Mouse (Mus musculus) liver, postnatal 0 days (tissue): ENCODE data around the gene Bhlha9. TPM values are rescaled to one million over a fixed set of nuclear protein-coding genes. Genes with fewer than 3 reads are reported as not detected.
"Not testable (repeated sequence)": the region's sequence is repeated elsewhere in the genome, so short reads cannot be mapped to it uniquely, and the experiment has no call there.

Source experiments
- ATAC-seq: fragments of 200-750 bp; cut with Nextera tagmentation; 2 replicates; pipeline ENCODE4 v1.8.0; 2017; ENCODE audit warnings: mild to moderate bottlenecking, moderate library complexity
- DNase-seq: peaks from one replicate; pipeline ENCODE4 v3.0.0-alpha.2; 2016
- H3K27ac ChIP-seq: fragments of 300-500 bp; sonication (generic); 2 replicates; pipeline ENCODE4 v1.5.1; 2014; ENCODE audit warnings: antibody characterized with exemption, moderate library complexity, mild to moderate bottlenecking, low read depth
- H3K27me3 ChIP-seq: fragments of 300-500 bp; sonication (generic); 2 replicates; pipeline ENCODE4 v1.6.1; 2014; ENCODE audit warnings: low read length, control low read depth, mixed read lengths; ENCODE audit not compliant: insufficient read depth
- H3K36me3 ChIP-seq: fragments of 300-500 bp; sonication (generic); replicated peaks from 2 replicates; pipeline ENCODE4 v1.6.1; 2014; ENCODE audit warnings: mild to moderate bottlenecking, control low read depth, low read length, moderate library complexity, mixed read lengths; ENCODE audit not compliant: insufficient read depth
- H3K4me1 ChIP-seq: fragments of 300-500 bp; sonication (generic); 2 replicates; pipeline ENCODE4 v1.6.1; 2014; ENCODE audit warnings: antibody characterized with exemption, mild to moderate bottlenecking, control low read depth; ENCODE audit not compliant: insufficient read depth
- H3K4me2 ChIP-seq: fragments of 300-500 bp; sonication (generic); 2 replicates; pipeline ENCODE4 v1.6.1; 2014; ENCODE audit warnings: low read depth, mild to moderate bottlenecking, low read length, moderate library complexity, mixed read lengths
- H3K4me3 ChIP-seq: fragments of 300-500 bp; sonication (generic); 2 replicates; pipeline ENCODE4 v1.5.1; 2014; ENCODE audit warnings: low read depth, low read length
- H3K9ac ChIP-seq: fragments of 300-500 bp; sonication (generic); replicated peaks from 2 replicates; pipeline ENCODE4 v1.6.1; 2014; ENCODE audit warnings: mild to moderate bottlenecking, moderate library complexity
- H3K9me3 ChIP-seq: fragments of 300-500 bp; sonication (generic); 2 replicates; pipeline ENCODE4 v1.6.1; 2016; ENCODE audit warnings: mild to moderate bottlenecking, control low read depth, low read length, mixed read lengths
- CTCF ChIP-seq: sonication (generic); IDR thresholded peaks from 2 replicates; pipeline ENCODE4 v1.5.1; 2016; ENCODE audit warnings: antibody characterized with exemption, low read depth
- EP300 ChIP-seq: IDR thresholded peaks from 2 replicates; pipeline ENCODE4 v1.6.1; 2016; ENCODE audit warnings: antibody characterized with exemption, low read depth, mild to moderate bottlenecking
- WGBS: fragments of 180-500 bp; shearing (Covaris S2); extraction: QIAGEN DNeasy Blood & Tissue Kit; methylation state at CpG from one replicate; pipeline ENCODE4 v1.1.7; 2014; ENCODE audit not compliant: insufficient replicate concordance; 5-methylcytosine and 5-hydroxymethylcytosine counted together
- polyA plus RNA-seq: library from polyadenylated mRNA; unstranded; fragments of >200 nt; fragmentation: Nextera tagmentation; extraction: Ambion mirVana; gene quantifications from 2 replicates; pipeline ENCODE4 v1.2.1, GENCODE M21; 2015

Bhlha9 gene
- polyA plus RNA-seq, 1 experiment from 2014 or later, result 0.08 TPM

GRCm38 (mm10) chr11:76672561-76673384 lies 503 bp downstream of the Bhlha9 start:
- Histone ChIP-seq H3K9ac (no peak overlapping the region), H3K27me3 (peaks cover 36% of the 10 kb centered on the region), H3K9me3 (no peaks in the 10 kb centered on the region), H3K4me3 (no peak overlapping the region), H3K4me2 (no peak overlapping the region), H3K27ac (no peak overlapping the region), H3K4me1 (no peaks in the 10 kb centered on the region), H3K36me3 (no peaks in the 10 kb centered on the region)
- 3% methylated on average over 64 of the region's 64 CpGs for WGBS
- ATAC-seq (no peak), DNase-seq (no peak)
- TF ChIP-seq CTCF (no peak), EP300 (no peak)

DNA sequence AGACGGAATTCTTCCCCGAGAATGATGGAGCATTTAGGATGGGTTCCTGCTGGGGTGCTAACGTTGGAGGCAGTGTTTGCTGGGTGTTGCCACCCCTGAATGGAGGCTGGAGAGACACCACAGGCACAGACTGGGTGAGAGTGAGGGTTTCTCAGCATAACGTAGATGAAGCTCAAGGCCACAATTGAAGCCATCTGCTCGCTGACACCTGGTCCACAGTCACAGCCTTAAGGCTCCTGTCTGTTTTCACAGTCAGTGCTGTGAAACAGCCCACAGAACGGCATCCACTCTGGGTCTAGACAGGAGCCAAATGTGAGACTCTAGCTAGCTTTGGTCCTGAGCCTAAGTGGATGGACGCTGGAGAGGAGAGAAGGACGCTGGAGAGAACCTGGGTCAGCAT lies 1.9 kb downstream of the Bhlha9 start:
- H3K9me3 ChIP-seq, result no peaks in the 10 kb centered on the region
- no peak for ATAC-seq
- no peak for DNase-seq
- H3K4me1 ChIP-seq, result no peaks in the 10 kb centered on the region
- H3K27me3 ChIP-seq, result peaks cover 36% of the 10 kb centered on the region
- TF ChIP-seq CTCF, result no peak
- TF ChIP-seq EP300, result no peak
- H3K27ac ChIP-seq, result no peak overlapping the region
- WGBS, result 50% methylated on average over 8 of the region's 8 CpGs
- no peak overlapping the region for H3K4me2 ChIP-seq
- no peak overlapping the region for H3K9ac ChIP-seq
- no peak overlapping the region for H3K4me3 ChIP-seq
- H3K36me3 ChIP-seq, result no peaks in the 10 kb centered on the region

DNA sequence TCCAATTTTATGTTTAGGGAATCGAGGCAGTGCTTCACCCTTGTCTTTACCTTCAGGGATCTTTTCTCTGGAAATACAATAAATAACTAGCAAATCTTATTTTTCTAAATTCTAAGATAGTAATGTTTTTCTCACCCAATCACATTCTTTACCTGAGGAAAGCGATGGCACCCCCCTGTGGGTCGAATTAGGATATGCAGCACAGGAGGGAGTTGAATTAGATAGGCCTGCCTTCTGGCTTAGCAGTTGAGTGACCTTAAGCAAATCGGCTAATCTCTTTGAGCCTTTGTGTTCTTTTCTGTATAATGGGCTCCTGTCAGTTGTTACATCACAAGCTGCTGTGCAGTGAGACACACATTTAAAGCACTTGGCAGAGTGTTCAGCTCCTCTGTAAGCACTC lies 2.4 kb downstream of the Bhlha9 start:
- 35% methylated on average over 4 of the region's 4 CpGs for WGBS
- Histone ChIP-seq H3K9me3 (no peaks in the 10 kb centered on the region), H3K4me2 (no peak overlapping the region), H3K4me1 (no peaks in the 10 kb centered on the region), H3K36me3 (no peaks in the 10 kb centered on the region), H3K27me3 (peaks cover 36% of the 10 kb centered on the region), H3K9ac (no peak overlapping the region), H3K27ac (no peak overlapping the region), H3K4me3 (no peak overlapping the region)
- no peak for ATAC-seq
- DNase-seq, result no peak
- TF ChIP-seq CTCF (no peak), EP300 (no peak)

- not testable (repeated sequence) for H3K36me3 ChIP-seq, H3K4me2 ChIP-seq, H3K9me3 ChIP-seq, H3K4me1 ChIP-seq, ATAC-seq, H3K4me3 ChIP-seq, H3K27me3 ChIP-seq, H3K27ac ChIP-seq, H3K9ac ChIP-seq, DNase-seq
- 41% methylated on average over 8 of the region's 8 CpGs for WGBS
Measured at GRCm38 (mm10) chr11:76679508-76679907, 7.2 kb downstream of the Bhlha9 start, which contains the start of gene Trarg1. Gene Trarg1, plus strand, starts transcription at chr11:76679808.

DNA sequence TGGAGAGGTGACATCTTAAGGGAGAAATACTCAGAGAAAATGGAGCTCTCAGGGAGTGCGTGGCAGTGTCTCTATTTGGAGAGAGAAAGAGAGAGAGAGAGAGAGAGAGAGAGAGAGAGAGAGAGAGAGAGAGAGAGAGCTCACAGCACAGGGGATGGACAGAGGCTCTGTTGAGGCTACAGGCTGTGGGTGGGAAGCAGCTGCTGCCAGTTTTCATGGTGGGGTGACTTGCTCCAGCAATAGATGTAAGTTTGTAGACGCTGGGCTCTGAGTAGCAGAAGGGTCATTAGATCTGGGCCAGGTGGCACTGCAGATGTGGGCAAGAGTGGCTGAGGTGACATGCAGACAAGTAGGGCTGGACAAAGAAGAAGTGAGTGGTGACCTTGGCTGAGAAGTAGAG lies 13.3 kb downstream of the Bhlha9 start:
- no peaks in the 10 kb centered on the region for H3K4me1 ChIP-seq
- H3K9ac ChIP-seq, result no peak overlapping the region
- no peaks in the 10 kb centered on the region for H3K36me3 ChIP-seq
- H3K27me3 ChIP-seq, result 0 out of 2 replicates have a peak, but pooled peaks cover 3% of the 10 kb centered on the region
- 55% methylated on average over 2 of the region's 2 CpGs for WGBS
- ATAC-seq (no peak), DNase-seq (no peak)
- TF ChIP-seq CTCF (no peak), EP300 (no peak)
- no peak overlapping the region for H3K27ac ChIP-seq
- H3K4me2 ChIP-seq, result no peak overlapping the region
- no peaks in the 10 kb centered on the region for H3K9me3 ChIP-seq
- H3K4me3 ChIP-seq, result no peak overlapping the region

- H3K4me1 ChIP-seq, result no peaks in the 10 kb centered on the region
- no peaks in the 10 kb centered on the region for H3K9me3 ChIP-seq
- H3K4me2 ChIP-seq, result no peak overlapping the region
- no peak overlapping the region for H3K4me3 ChIP-seq
- H3K27me3 ChIP-seq, result no peaks in the 10 kb centered on the region
- no peak overlapping the region for H3K27ac ChIP-seq
- ATAC-seq (no peak), DNase-seq (no peak)
- no peak for TF ChIP-seq CTCF
- no peak for TF ChIP-seq EP300
- H3K9ac ChIP-seq, result no peak overlapping the region
- 60% methylated on average over 3 of the region's 3 CpGs for WGBS
- H3K36me3 ChIP-seq, result no peaks in the 10 kb centered on the region
Measured at GRCm38 (mm10) chr11:76692096-76692495, 19.8 kb downstream of the Bhlha9 start.
